Mouse (Mus musculus) myocyte (in vitro differentiated cells): ENCODE results near the gene Tnnt3. TPM values are rescaled to one million over a fixed set of nuclear protein-coding genes. Genes with fewer than 3 reads are reported as not detected.

ENCODE experiments used
- H3K27me3 ChIP-seq: one replicate; pipeline ENCODE4 v1.6.1; 2011; ENCODE audit not compliant: control insufficient read depth, insufficient read depth, insufficient read length
- H3K36me3 ChIP-seq: one replicate; pipeline ENCODE4 v1.6.1; 2011; ENCODE audit not compliant: control insufficient read depth, insufficient read depth
- H3K4me2 ChIP-seq: one replicate; pipeline ENCODE4 v1.6.1; 2011; ENCODE audit warnings: low read depth, control low read depth
- H3K4me3 ChIP-seq: one replicate; pipeline ENCODE4 v1.5.1; 2011; ENCODE audit warnings: mild to moderate bottlenecking, control low read depth, moderate library complexity
- H3K79me2 ChIP-seq: one replicate; pipeline ENCODE4 v1.6.1; 2011; ENCODE audit not compliant: control insufficient read depth, insufficient read depth
- H3ac ChIP-seq: one replicate; pipeline ENCODE4 v1.6.1; 2011; ENCODE audit not compliant: control insufficient read depth, insufficient read length
- CEBPB ChIP-seq: IDR thresholded peaks from 2 replicates; pipeline ENCODE4 v1.6.1; 2011; ENCODE audit warnings: mild to moderate bottlenecking, moderate library complexity; ENCODE audit not compliant: poor library complexity, insufficient read depth, severe bottlenecking
- E2F4 ChIP-seq: IDR thresholded peaks from one replicate; pipeline ENCODE4 v1.6.1; 2011; ENCODE audit warnings: mild to moderate bottlenecking, control low read depth, moderate library complexity; ENCODE audit not compliant: insufficient read depth
- MAX ChIP-seq: IDR thresholded peaks from one replicate; pipeline ENCODE4 v1.6.1; 2011; ENCODE audit warnings: low read depth, mild to moderate bottlenecking, control low read depth
- MYOD1 ChIP-seq, 3 experiments: IDR thresholded peaks; one replicate each; pipeline ENCODE4 v1.6.1; 2011; ENCODE audit warnings: control low read depth in 2 of 3, low read depth in 2 of 3, mild to moderate bottlenecking in 2 of 3, moderate library complexity in 1 of 3; ENCODE audit not compliant: insufficient read length in 2 of 3, control insufficient read depth in 1 of 3
- MYOG ChIP-seq, 3 experiments: IDR thresholded peaks; one replicate each; pipeline ENCODE4 v1.6.1; 2011; ENCODE audit warnings: control low read depth in 2 of 3, low read depth in 2 of 3, mild to moderate bottlenecking in 2 of 3; ENCODE audit not compliant: insufficient read length in 2 of 3, control insufficient read depth in 1 of 3, insufficient read depth in 1 of 3
- POLR2A ChIP-seq: IDR thresholded peaks from one replicate; pipeline ENCODE4 v1.6.1; 2011; ENCODE audit warnings: low read depth, mild to moderate bottlenecking, control low read depth, moderate library complexity; ENCODE audit not compliant: insufficient read length
- POLR2AphosphoS2 ChIP-seq: IDR thresholded peaks from one replicate; pipeline ENCODE4 v1.6.1; 2011; ENCODE audit warnings: low read depth, control low read depth; ENCODE audit not compliant: insufficient read length
- REST ChIP-seq: IDR thresholded peaks from one replicate; pipeline ENCODE4 v1.6.1; 2011; ENCODE audit warnings: mild to moderate bottlenecking, control low read depth, moderate library complexity; ENCODE audit not compliant: insufficient read depth, insufficient read length
- SRF ChIP-seq: IDR thresholded peaks from one replicate; pipeline ENCODE4 v1.6.1; 2011; ENCODE audit warnings: low read depth; ENCODE audit not compliant: control insufficient read depth, insufficient read length
- TCF3 ChIP-seq: IDR thresholded peaks from one replicate; pipeline ENCODE4 v1.6.1; 2011; ENCODE audit warnings: low read depth, control low read depth; ENCODE audit not compliant: insufficient read length
- USF1 ChIP-seq: IDR thresholded peaks from one replicate; pipeline ENCODE4 v1.6.1; 2011; ENCODE audit warnings: low read depth, mild to moderate bottlenecking, control low read depth, moderate library complexity
- polyA plus RNA-seq: library from polyadenylated mRNA; unstranded; fragments of >200 nt; fragmentation: generic; extraction: Trizol; gene quantifications from one replicate; pipeline ENCODE4 v1.2.1, GENCODE M21; 2012; ENCODE audit warnings: missing spikeins

Gene Tnnt3
- polyA plus RNA-seq, 1 experiment = 2,107 TPM

DNA sequence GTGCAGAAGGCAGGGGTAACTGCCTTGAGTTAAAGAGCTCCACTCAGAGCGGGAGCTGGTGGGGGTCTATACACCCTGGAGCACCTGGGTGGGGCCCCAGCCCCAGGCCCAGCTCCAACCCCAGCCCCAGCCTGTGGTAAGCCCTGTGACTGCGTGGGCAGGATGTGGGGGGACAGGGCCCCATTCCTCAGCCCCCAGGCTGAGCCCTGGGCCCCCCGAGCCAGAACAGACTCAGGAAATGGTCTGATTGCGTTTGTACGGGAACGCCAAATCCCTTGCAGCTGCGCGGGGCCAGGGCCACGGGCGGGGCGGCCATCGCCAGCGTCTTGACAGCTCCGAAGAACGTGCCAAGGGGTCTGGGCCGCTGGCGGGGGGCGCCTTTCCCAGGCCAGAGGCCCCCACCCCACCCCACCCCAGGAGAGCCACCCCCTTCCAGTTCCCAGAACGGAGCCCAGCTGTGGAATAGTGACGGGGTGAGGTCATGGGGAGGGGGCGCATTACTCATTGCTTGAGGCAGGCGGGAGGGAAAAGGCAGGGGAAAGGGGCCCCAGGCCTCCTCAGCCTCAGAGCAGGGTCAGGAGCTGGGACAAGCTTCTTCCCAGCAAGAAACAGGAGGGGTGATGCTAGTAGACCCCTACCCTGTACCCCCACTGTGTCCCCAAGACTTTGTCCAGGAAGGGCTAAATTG, 16.9 kb upstream of the Tnnt3 start:
- no peaks in the 10 kb centered on the region for H3K27me3 ChIP-seq
- H3ac ChIP-seq = no peak overlapping the region
- H3K79me2 ChIP-seq = peaks cover 53% of the 10 kb centered on the region
- peak overlapping the region; percentile 94 for H3K4me2 ChIP-seq
- no peak overlapping the region for H3K4me3 ChIP-seq
- H3K36me3 ChIP-seq = peaks cover 25% of the 10 kb centered on the region
- TF ChIP-seq REST = no peak
- peak in 1 of 3 experiments; percentile 44 for TF ChIP-seq MYOG (IDR thresholded peaks at IDR 0.05; ENCODE audit: control insufficient read depth in 1 of 3, insufficient read depth in 1 of 3, insufficient read length in 2 of 3, low read depth in 2 of 3)
- peak in 1 of 3 experiments; percentile 60 for TF ChIP-seq MYOD1 (IDR thresholded peaks at IDR 0.05; ENCODE audit: control insufficient read depth in 1 of 3, insufficient read length in 2 of 3, low read depth in 2 of 3)

- Histone ChIP-seq H3K27me3 (no peaks in the 10 kb centered on the region), H3K4me2 (no peak overlapping the region), H3K79me2 (peaks cover 48% of the 10 kb centered on the region), H3K4me3 (no peak overlapping the region), H3K36me3 (peaks cover 27% of the 10 kb centered on the region), H3ac (no peak overlapping the region)
- TF ChIP-seq MYOG (IDR thresholded peaks at IDR 0.05; ENCODE audit: control insufficient read depth in 1 of 3, insufficient read depth in 1 of 3, insufficient read length in 2 of 3, low read depth in 2 of 3) (no peak), POLR2AphosphoS2 (peak; percentile 54), POLR2A (peak; percentile 56)
These were observed 16.4 kb upstream of the Tnnt3 start for GRCm38 (mm10) chr7:142482256-142482609.

GRCm38 (mm10) chr7:142483136-142483535, 15.5 kb upstream of the Tnnt3 start:
- no peak overlapping the region for H3K4me3 ChIP-seq

DNA sequence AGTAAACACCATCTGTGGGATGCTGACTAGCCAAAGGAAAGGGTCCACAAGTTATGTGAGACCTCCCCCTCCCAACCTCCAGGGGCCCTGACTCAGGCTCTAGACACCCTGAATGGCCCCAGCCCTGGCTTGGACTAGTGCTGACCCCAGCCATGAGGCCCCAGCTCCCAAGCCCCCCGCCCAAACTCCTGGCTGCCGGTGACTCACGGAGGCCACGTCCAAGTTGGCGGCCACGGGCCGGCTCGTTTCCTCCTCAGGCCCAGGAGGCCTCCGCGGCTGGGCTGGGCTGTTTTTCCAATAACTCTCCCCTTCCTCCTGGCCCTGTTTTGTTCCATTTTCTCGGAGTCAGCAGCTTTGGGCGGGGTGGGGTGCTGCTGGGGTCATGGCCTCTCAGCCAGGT, 13.9 kb upstream of the Tnnt3 start:
- H3K36me3 ChIP-seq = peaks cover 39% of the 10 kb centered on the region
- peaks cover 22% of the 10 kb centered on the region for H3K79me2 ChIP-seq
- H3K27me3 ChIP-seq = no peaks in the 10 kb centered on the region
- no peak overlapping the region for H3ac ChIP-seq
- TF ChIP-seq SRF (no peak), E2F4 (no peak), POLR2AphosphoS2 (no peak), MYOG (IDR thresholded peaks at IDR 0.05; ENCODE audit: control insufficient read depth in 1 of 3, insufficient read depth in 1 of 3, insufficient read length in 2 of 3, low read depth in 2 of 3) (no peak), MYOD1 (IDR thresholded peaks at IDR 0.05; ENCODE audit: control insufficient read depth in 1 of 3, insufficient read length in 2 of 3, low read depth in 2 of 3) (no peak), MAX (no peak), REST (no peak)
- no peak overlapping the region for H3K4me2 ChIP-seq
- no peak overlapping the region for H3K4me3 ChIP-seq

More at GRCm38 (mm10) chr7:142483136-142483535, 15.5 kb upstream of the Tnnt3 start:
- TF ChIP-seq POLR2A = peak; percentile 29
- no peak for TF ChIP-seq POLR2AphosphoS2
- H3K79me2 ChIP-seq = peaks cover 39% of the 10 kb centered on the region
- no peaks in the 10 kb centered on the region for H3K27me3 ChIP-seq
- H3K4me2 ChIP-seq = no peak overlapping the region
- peaks cover 34% of the 10 kb centered on the region for H3K36me3 ChIP-seq
- no peak overlapping the region for H3ac ChIP-seq

GRCm38 (mm10) chr7:142486751-142487162, 11.9 kb upstream of the Tnnt3 start:
- Histone ChIP-seq H3K36me3 (peaks cover 54% of the 10 kb centered on the region), H3K4me2 (no peak overlapping the region), H3K27me3 (no peaks in the 10 kb centered on the region), H3K79me2 (peaks cover 8% of the 10 kb centered on the region), H3K4me3 (no peak overlapping the region), H3ac (no peak overlapping the region)
- TF ChIP-seq POLR2AphosphoS2 (peak; percentile 44), POLR2A (no peak)

GRCm38 (mm10) chr7:142487341-142487859, 11.2 kb upstream of the Tnnt3 start:
- TF ChIP-seq SRF = no peak
- TF ChIP-seq POLR2AphosphoS2 = no peak
- no peak for TF ChIP-seq USF1
- TF ChIP-seq CEBPB = no peak
- TF ChIP-seq REST = no peak
- TF ChIP-seq MAX = no peak
- no peak for TF ChIP-seq TCF3
- TF ChIP-seq MYOD1 (IDR thresholded peaks at IDR 0.05; ENCODE audit: control insufficient read depth in 1 of 3, insufficient read length in 2 of 3, low read depth in 2 of 3) = no peak
- no peak overlapping the region for H3ac ChIP-seq
- H3K36me3 ChIP-seq = peaks cover 56% of the 10 kb centered on the region
- no peak overlapping the region for H3K4me2 ChIP-seq
- no peaks in the 10 kb centered on the region for H3K27me3 ChIP-seq
- H3K79me2 ChIP-seq = peaks cover 6% of the 10 kb centered on the region
- H3K4me3 ChIP-seq = no peak overlapping the region
